Mouse (Mus musculus) heart, embryonic 16.5 days (tissue): ENCODE measurements at regions not wholly inside any gene's neighbourhood (a gene's known extent, or its start where the extent isn't known, plus 50 kb on each side); places are given as distances from the start of the nearest gene placed in this dataset.
A peak's percentile ranks its signal among the peaks of the same experiment; 100 is the strongest.

Experiments
- ATAC-seq: fragments of 200-750 bp; cut with Nextera tagmentation; replicated peaks from 2 replicates; pipeline ENCODE4 v1.8.0; 2017; ENCODE audit warnings: moderate number of reproducible peaks; ENCODE audit not compliant: insufficient read depth, low FRiP score; ENCODE audit errors: extremely low read depth
- H3K27ac ChIP-seq: fragments of 300-500 bp; sonication (generic); 2 replicates; pipeline ENCODE4 v1.5.1; 2014; ENCODE audit warnings: mild to moderate bottlenecking, low read length, control low read depth, moderate library complexity
- H3K27me3 ChIP-seq: fragments of 300-500 bp; sonication (generic); 2 replicates; pipeline ENCODE4 v1.6.1; 2014; ENCODE audit warnings: low read length, mixed read lengths; ENCODE audit not compliant: control insufficient read depth, insufficient read depth
- H3K36me3 ChIP-seq: fragments of 300-500 bp; sonication (generic); 2 replicates; pipeline ENCODE4 v1.6.1; 2014; ENCODE audit not compliant: control insufficient read depth, insufficient read depth
- H3K4me1 ChIP-seq: fragments of 300-500 bp; sonication (generic); 2 replicates; pipeline ENCODE4 v1.6.1; 2014; ENCODE audit warnings: low read length, mixed read lengths; ENCODE audit not compliant: control insufficient read depth, insufficient read depth
- H3K4me2 ChIP-seq: fragments of 300-500 bp; sonication (generic); 2 replicates; pipeline ENCODE4 v1.6.1; 2014; ENCODE audit warnings: low read depth, mild to moderate bottlenecking, control low read depth, low read length
- H3K4me3 ChIP-seq: fragments of 300-500 bp; sonication (generic); 2 replicates; pipeline ENCODE4 v1.5.1; 2014; ENCODE audit warnings: mild to moderate bottlenecking, control low read depth, low read length
- H3K9ac ChIP-seq: fragments of 300-500 bp; sonication (generic); 2 replicates; pipeline ENCODE4 v1.6.1; 2014; ENCODE audit warnings: low read length, control low read depth
- H3K9me3 ChIP-seq: fragments of 300-500 bp; sonication (generic); replicated peaks from 2 replicates; pipeline ENCODE4 v1.6.1; 2016; ENCODE audit warnings: low read length; ENCODE audit not compliant: control insufficient read depth
- WGBS: fragments of 180-500 bp; shearing (Covaris S2); extraction: QIAGEN DNeasy Blood & Tissue Kit; methylation state at CpG from one replicate; pipeline ENCODE4 v1.1.7; 2014; 5-methylcytosine and 5-hydroxymethylcytosine counted together

DNA sequence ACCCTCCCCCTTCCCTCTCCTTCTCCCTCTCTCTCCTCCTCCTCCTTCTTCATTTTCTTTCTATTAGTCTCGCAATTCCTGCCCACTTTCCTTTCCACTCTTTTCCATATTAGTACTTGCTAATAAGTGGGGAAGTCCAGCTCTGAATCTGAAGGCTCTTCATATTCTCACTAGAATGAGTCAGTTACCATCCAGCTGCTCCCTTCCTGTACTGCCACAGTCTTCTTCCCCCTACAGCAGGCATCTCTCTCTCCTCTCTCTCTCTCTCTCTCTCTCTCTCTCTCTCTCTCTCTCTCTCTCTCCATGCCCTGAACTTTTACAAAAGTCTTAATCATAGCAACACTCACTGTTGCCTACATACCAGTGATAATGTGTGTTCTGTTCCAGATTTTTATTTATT is 226.6 kb upstream of the Pter start:
- Histone ChIP-seq H3K9ac (no peak overlapping the region), H3K4me1 (peaks cover 13% of the 10 kb centered on the region), H3K4me3 (no peak overlapping the region), H3K9me3 (no peaks in the 10 kb centered on the region), H3K36me3 (no peaks in the 10 kb centered on the region), H3K27ac (no peak overlapping the region), H3K27me3 (no peaks in the 10 kb centered on the region), H3K4me2 (no peak overlapping the region)
- ATAC-seq: no peak
- 50% methylated on average over 1 of the region's 1 CpGs for WGBS

DNA sequence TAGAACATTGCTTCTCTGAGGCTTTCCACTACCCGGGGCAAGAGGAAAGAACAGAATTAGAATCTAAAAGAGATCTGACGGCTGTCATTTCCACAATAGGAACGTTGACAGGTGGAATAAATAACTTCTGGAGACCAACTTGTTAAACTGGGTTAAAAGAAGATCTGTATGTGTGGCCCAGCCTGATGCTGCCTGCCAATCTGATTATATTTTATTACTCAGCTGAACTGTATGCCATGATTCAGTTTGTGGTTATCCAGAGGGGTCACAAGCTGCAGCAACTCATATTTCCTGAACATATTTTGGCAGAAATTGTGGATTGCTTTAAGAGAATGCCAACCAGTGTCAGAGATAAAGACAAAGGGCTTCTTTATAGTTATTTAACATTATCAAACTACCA is 224.5 kb upstream of the Pter start:
- peak overlapping the region; percentile 48 for H3K27ac ChIP-seq
- H3K4me1 ChIP-seq: peaks cover 13% of the 10 kb centered on the region
- H3K27me3 ChIP-seq: no peaks in the 10 kb centered on the region
- 37% methylated on average over 3 of the region's 3 CpGs for WGBS
- H3K36me3 ChIP-seq: no peaks in the 10 kb centered on the region
- H3K9me3 ChIP-seq: no peaks in the 10 kb centered on the region
- no peak overlapping the region for H3K9ac ChIP-seq
- no peak for ATAC-seq
- no peak overlapping the region for H3K4me2 ChIP-seq
- H3K4me3 ChIP-seq: no peak overlapping the region

DNA sequence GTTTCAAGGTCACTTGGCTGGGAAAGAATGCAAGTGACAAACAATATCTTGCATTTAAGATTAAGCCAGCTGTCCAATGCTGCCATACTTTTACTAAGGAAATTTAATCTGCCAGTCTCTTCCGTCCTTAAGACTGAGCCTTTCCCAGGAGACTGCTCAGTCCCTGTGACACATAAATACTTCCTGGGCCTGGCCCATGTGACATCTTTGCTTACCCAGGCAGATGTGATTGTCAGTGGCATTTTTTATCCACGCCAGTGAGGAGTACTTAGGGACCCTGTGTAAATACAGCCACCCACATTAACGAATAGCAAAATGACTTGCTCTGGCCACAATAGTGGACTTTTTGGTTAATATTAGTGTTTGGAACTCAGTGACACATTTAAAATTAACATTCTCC is 216.3 kb upstream of the Pter start:
- no peaks in the 10 kb centered on the region for H3K27me3 ChIP-seq
- H3K36me3 ChIP-seq: no peaks in the 10 kb centered on the region
- H3K27ac ChIP-seq: no peak overlapping the region
- no peak overlapping the region for H3K4me2 ChIP-seq
- no peak overlapping the region for H3K9ac ChIP-seq
- H3K4me1 ChIP-seq: peaks cover 9% of the 10 kb centered on the region
- WGBS: 61% methylated on average over 3 of the region's 3 CpGs
- H3K4me3 ChIP-seq: no peak overlapping the region
- no peaks in the 10 kb centered on the region for H3K9me3 ChIP-seq
- ATAC-seq: no peak

DNA sequence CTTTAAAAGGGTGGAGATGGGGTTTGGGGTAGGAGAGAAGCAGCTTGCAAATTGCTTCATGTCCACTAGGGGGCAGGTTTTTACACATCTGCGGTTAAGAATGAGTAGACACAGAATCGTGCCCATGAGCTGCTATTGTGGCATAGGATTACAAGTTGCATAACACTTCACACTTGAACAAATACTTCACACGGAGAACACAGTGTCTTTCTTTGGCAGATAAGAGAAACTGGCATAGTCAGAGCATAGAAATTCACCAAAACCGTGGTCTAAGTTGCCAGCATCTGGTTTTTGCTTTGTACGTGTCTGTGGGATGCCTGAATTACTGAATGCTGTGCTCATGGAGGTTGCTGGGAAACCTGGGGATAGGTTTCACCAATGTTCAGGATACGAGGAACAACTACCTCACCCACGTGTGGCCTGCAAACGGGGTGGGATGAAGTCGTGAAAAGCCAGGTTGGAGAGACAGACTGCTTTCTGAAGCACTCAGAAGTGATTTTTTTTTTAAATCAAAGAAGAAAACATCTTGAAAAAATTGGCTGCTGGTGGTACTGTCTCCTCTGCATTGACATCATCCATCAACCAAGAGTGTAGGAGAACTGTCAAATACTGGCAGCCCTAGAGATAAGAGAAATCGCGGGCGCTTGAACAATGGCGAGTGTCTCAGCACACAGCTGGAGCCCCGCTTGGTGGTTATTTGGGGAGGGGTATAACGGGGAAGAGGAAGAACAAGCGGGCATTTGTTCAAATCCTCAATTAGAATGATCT is 214.5 kb upstream of the Pter start:
- Histone ChIP-seq H3K36me3 (no peaks in the 10 kb centered on the region), H3K4me2 (peak overlapping the region; percentile 55), H3K27ac (no peak overlapping the region), H3K9ac (no peak overlapping the region), H3K27me3 (no peaks in the 10 kb centered on the region), H3K4me1 (peaks cover 9% of the 10 kb centered on the region), H3K4me3 (no peak overlapping the region; the same call in 1 of the 2 replicates), H3K9me3 (no peaks in the 10 kb centered on the region)
- ATAC-seq: peak; percentile 28
- WGBS: 29% methylated on average over 16 of the region's 16 CpGs

DNA sequence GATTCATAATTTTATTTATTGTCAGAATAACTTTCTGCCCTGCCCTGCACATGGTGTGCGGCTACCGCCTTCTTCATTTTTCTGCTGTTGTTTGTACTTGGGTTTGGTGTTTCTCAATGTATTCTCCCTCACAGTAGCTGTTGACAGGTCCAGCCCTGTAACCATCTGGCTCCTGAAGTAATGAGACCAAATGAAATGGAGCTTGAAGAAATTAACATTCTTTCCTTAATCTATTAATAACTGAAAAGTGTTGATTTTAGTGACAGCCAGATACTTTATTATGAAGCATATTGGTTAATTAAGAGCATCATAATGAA is 214.0 kb upstream of the Pter start:
- Histone ChIP-seq H3K4me1 (peaks cover 9% of the 10 kb centered on the region), H3K36me3 (no peaks in the 10 kb centered on the region), H3K4me2 (peak overlapping the region; percentile 55; the same call in 1 of the 2 replicates), H3K9me3 (no peaks in the 10 kb centered on the region), H3K9ac (no peak overlapping the region), H3K27me3 (no peaks in the 10 kb centered on the region), H3K27ac (no peak overlapping the region), H3K4me3 (no peak overlapping the region; the same call in 1 of the 2 replicates)
- no peak for ATAC-seq
- 65% methylated on average over 2 of the region's 2 CpGs for whole genome bisulfite sequencing

DNA sequence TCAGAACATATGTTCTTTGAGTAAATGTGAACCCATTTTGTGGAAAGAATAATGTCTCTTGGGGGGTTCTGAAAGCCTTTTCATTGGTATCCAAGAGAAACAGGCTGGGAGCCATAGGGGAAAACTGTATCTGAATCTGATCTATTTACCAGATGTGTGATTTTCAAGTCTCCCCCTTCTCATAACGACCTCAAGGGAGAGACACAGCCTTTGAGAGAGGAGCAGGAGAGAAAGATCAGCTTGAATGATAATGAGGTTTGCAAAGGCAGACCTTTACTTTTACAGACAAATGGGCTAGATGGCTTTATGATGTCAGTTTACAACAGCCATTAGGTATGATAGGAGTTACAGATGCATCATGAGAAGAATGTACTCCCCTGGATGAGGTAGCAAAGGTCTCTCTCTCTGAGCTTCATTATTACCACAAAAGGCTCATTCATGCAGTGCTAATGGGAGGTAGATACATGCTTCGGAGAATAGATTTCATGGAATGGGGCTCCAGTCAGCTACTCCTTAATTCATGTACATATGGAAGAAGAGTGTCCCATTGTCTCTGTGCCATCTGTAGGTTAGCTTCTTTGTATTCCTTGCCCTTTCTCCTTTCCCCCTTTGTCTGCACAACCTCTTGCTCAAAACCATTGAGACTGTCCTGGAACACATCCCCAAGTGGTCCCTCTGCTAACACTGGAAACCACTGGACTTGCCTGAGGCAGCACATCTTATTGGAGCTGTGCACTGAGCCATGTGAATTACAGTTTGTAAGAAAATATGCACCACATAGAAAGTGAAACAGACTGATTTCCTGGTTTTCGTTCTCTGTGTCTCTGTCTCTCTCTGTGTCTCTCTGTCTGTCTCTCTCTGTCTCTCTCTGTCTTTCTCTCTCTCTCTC is 207.5 kb upstream of the Pter start:
- Histone ChIP-seq H3K36me3 (no peaks in the 10 kb centered on the region), H3K9ac (no peak overlapping the region), H3K4me3 (no peak overlapping the region), H3K4me2 (no peak overlapping the region), H3K4me1 (no peaks in the 10 kb centered on the region), H3K27ac (no peak overlapping the region), H3K27me3 (no peaks in the 10 kb centered on the region), H3K9me3 (no peaks in the 10 kb centered on the region)
- 67% methylated on average over 3 of the region's 3 CpGs for WGBS
- ATAC-seq: no peak

DNA sequence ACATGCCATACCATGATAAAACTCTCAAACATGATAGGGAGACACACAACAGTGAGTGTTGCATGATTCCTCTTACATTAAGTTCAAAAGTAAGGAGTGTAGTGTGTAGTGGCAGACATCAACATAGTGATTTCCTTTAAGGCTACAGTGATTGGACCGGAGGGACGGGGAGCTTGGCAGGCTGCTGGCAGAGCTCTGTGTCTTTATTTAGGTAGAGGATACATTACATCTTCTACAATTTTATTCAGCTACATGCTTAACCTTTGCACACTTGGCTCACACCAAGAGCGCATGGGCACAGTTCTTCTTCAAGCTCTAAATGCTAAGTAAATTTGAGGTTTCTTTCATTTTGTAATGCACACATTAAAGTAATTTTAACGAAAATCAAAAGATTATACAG is 194.6 kb upstream of the Pter start:
- H3K36me3 ChIP-seq: no peaks in the 10 kb centered on the region
- H3K9me3 ChIP-seq: no peaks in the 10 kb centered on the region
- 58% methylated on average over 4 of the region's 4 CpGs for WGBS
- H3K4me3 ChIP-seq: no peak overlapping the region
- no peak overlapping the region for H3K9ac ChIP-seq
- H3K27ac ChIP-seq: no peak overlapping the region
- H3K4me1 ChIP-seq: no peaks in the 10 kb centered on the region
- no peaks in the 10 kb centered on the region for H3K27me3 ChIP-seq
- no peak for ATAC-seq
- H3K4me2 ChIP-seq: no peak overlapping the region

DNA sequence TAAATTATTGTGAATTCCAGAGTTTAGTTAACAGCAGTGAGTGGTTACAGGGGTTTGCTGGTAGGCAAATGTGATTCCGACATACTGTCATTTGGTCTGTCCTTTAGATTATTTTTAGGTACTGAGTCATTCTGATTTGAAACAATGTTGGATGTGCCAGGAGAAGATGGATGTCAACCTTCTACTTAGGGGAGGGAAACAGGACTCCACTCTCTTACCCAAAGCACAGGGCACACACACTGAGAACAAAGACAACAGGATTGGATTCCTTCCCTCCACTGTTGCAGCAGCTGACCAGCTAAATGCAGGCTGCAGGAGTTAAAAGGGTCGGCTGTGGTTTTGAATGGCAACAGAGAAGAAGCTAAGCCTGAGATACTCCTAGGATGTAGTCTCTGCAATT is 186.7 kb upstream of the Pter start:
- Histone ChIP-seq H3K4me1 (0 out of 2 replicates have a peak, but pooled peaks cover 4% of the 10 kb centered on the region), H3K9ac (no peak overlapping the region), H3K9me3 (no peaks in the 10 kb centered on the region), H3K4me2 (no peak overlapping the region), H3K36me3 (no peaks in the 10 kb centered on the region), H3K4me3 (no peak overlapping the region), H3K27ac (peak overlapping the region; percentile 48; the same call in 1 of the 2 replicates), H3K27me3 (no peaks in the 10 kb centered on the region)
- WGBS: 17% methylated on average over 2 of the region's 2 CpGs
- ATAC-seq: peak; percentile 55; the same call in 1 of the 2 replicates

DNA sequence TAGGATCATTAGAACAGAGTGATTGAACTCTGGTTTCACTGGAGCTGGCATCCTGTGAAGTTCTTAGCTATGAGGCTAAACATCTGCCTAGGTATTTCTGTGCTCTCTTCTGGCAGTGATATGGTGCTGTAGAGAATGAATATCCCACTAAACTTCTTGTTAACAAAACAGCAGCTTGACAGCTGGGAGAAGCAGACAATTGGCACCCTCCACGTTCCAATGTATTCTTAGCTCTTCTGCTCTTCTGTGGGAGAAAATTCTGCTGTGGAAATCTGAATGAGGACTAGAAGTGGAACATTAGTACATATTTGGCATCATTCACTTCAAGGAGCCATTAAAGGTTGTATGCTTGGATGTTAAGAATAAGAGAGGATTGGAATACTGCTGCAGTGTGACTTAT is 177.0 kb upstream of the Pter start:
- H3K27ac ChIP-seq: peak overlapping the region; percentile 66
- no peak for ATAC-seq

More for the DNA sequence above, 177.0 kb upstream of the Pter start:
- Histone ChIP-seq H3K36me3 (no peaks in the 10 kb centered on the region), H3K4me2 (no peak overlapping the region), H3K9ac (no peak overlapping the region), H3K4me3 (no peak overlapping the region), H3K9me3 (no peaks in the 10 kb centered on the region), H3K27me3 (no peaks in the 10 kb centered on the region), H3K4me1 (peaks cover 6% of the 10 kb centered on the region; the same call in 1 of the 2 replicates)
- WGBS: 37% methylated on average over 1 of the region's 1 CpGs
